Mouse (Mus musculus): ENCODE results near the gene Cep19. TPM values are rescaled to one million over a fixed set of nuclear protein-coding genes. Genes with fewer than 3 reads are reported as not detected.

The Cep19 gene
- polyA plus RNA-seq, 1 experiment: 11.3 TPM

DNA sequence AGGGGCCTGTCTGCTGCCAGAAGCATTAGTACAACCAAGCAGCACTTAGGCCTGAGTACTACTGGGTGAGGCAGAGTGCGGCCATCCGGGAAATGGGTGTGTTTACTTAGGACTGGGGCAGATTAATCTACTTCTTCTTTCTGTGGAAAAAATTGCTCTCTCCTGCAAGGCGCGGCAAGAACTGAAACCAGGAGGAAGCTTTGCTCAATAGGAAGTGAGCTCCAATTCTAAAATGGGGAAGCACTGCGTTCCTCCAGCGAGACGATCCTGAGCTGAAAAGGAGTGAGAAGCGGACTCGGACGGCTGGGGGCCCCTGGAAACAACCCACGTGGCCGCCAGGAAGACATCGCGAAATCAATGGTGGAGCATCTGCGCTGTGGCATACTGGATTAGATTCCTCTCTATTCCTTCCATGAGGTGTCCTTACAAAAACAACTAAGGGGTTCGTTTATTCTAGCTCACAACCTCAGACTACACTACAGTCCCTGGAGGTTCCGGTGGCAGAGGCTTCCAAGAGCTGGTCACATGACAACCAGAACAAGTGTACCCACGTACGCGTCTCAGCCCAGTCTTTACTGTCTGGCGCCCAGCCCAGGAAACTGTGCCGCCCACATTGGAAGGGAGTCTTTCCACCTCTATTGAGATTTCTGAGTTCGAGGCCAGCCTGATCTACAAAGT is 14.1 kb downstream of the Cep19 start:
- Histone ChIP-seq H3K4me1 (ENCODE audit: control insufficient read depth, insufficient read depth, low read length) (peaks cover 13% of the 10 kb centered on the region; the same call in 1 of the 2 replicates), H3K4me3 (replicated peaks; ENCODE audit: control insufficient read depth, low read depth, low read length) (peak overlapping the region; percentile 29), H3K27ac (ENCODE audit: control insufficient read depth, insufficient read depth, low read depth, low read length, poor library complexity) (peak overlapping the region; percentile 82)
- WGBS: under 1% methylated on average over 23 of the region's 23 CpGs
- TF ChIP-seq POLR2A (IDR thresholded peaks at IDR 0.05; ENCODE audit: borderline replicate concordance, control insufficient read depth, low read depth, low read length) (peak; percentile 9; the same call in 1 of the 2 replicates), CTCF (IDR thresholded peaks at IDR 0.05; ENCODE audit: control insufficient read depth, insufficient read depth, low read length) (no peak)

DNA sequence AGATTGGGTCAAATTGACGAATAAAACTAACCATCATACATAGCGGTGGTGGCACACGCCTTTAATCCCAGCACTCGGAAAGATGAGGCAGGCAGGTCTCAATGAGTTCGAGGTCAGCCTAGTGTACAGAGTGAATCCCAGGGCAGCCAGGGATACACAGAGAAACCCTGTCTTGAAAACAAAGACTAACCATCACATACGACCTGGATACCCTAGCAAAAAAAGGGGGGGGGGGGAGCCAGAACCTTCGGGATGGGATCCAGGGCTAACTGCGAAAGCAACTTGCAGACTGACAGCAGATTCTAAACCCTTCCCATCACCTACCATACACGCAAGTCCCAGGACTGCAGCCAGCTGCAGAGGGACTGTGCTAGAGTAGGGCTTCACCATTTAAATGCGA is 14.8 kb downstream of the Cep19 start:
- WGBS: 79% methylated on average over 10 of the region's 10 CpGs
- Histone ChIP-seq H3K4me1 (ENCODE audit: control insufficient read depth, insufficient read depth, low read length) (peaks cover 13% of the 10 kb centered on the region; the same call in 1 of the 2 replicates), H3K27ac (ENCODE audit: control insufficient read depth, insufficient read depth, low read depth, low read length, poor library complexity) (peak overlapping the region; percentile 64), H3K4me3 (replicated peaks; ENCODE audit: control insufficient read depth, low read depth, low read length) (no peak overlapping the region)
- TF ChIP-seq POLR2A (IDR thresholded peaks at IDR 0.05; ENCODE audit: borderline replicate concordance, control insufficient read depth, low read depth, low read length): no peak
- TF ChIP-seq CTCF (IDR thresholded peaks at IDR 0.05; ENCODE audit: control insufficient read depth, insufficient read depth, low read length): no peak

DNA sequence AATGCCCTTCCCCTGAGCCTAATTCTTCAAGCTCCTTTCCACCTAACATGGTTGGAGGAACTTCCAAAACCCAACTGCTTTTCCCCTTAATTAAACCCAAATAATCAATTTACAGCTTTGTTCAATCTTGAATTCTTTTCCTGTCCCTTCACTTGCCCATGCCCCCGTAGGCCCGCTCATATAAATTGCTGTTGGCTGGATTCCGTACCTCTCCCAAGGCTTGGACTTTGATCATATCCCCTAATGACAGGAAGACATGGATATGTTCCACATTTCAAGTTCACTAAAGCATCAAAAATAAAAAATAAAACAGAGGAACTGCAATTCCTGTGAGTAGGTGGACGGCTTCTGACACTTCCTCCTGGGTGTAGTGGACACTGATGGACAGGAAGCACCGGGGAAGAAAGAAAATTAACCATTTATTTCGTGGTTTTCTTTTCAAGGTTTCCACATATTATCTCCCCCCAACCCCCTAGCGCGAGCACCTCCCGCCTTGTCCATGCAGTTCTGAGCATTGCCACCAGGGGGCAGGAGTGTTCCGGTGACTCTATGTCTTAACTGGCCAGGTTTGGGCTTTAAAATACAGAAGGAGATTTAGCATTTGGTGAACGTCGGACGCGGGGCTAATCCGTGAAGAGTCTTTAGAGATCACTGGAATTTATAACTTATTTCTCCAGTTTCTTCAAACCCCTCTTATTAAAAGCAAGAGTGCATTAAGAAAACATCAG is 15.5 kb downstream of the Cep19 start:
- H3K27ac ChIP-seq (ENCODE audit: control insufficient read depth, insufficient read depth, low read depth, low read length, poor library complexity): no peak overlapping the region; the same call in 1 of the 2 replicates
- H3K4me3 ChIP-seq (replicated peaks; ENCODE audit: control insufficient read depth, low read depth, low read length): no peak overlapping the region
- WGBS: 17% methylated on average over 15 of the region's 15 CpGs
- peaks cover 13% of the 10 kb centered on the region; the same call in 1 of the 2 replicates for H3K4me1 ChIP-seq (ENCODE audit: control insufficient read depth, insufficient read depth, low read length)
- TF ChIP-seq CTCF (IDR thresholded peaks at IDR 0.05; ENCODE audit: control insufficient read depth, insufficient read depth, low read length) (peak; percentile 94), POLR2A (IDR thresholded peaks at IDR 0.05; ENCODE audit: borderline replicate concordance, control insufficient read depth, low read depth, low read length) (no peak)

DNA sequence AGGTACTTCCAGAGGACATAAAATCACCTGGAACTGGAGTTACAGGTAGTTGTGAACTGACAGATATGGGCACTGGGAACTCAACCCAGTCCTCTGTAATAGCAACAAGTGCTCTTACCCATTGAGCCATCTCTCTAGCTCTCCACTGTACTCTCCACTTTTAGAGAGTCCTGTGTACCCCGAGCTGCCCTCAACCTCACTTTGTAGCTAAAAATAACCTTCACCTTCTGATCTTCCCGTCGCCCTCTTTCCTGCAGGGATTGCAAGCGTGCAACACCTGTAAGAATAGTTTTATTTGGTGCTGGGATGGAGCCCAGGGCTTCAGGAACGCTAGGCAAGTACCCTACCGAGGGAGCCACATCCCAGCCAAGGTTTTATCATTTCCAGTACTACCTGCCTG is 16.2 kb downstream of the Cep19 start:
- peaks cover 13% of the 10 kb centered on the region; the same call in 1 of the 2 replicates for H3K4me1 ChIP-seq (ENCODE audit: control insufficient read depth, insufficient read depth, low read length)
- TF ChIP-seq CTCF (IDR thresholded peaks at IDR 0.05; ENCODE audit: control insufficient read depth, insufficient read depth, low read length) (no peak), POLR2A (IDR thresholded peaks at IDR 0.05; ENCODE audit: borderline replicate concordance, control insufficient read depth, low read depth, low read length) (no peak)
- 36% methylated on average over 6 of the region's 6 CpGs for WGBS
- no peak overlapping the region for H3K27ac ChIP-seq (ENCODE audit: control insufficient read depth, insufficient read depth, low read depth, low read length, poor library complexity)
- H3K4me3 ChIP-seq (replicated peaks; ENCODE audit: control insufficient read depth, low read depth, low read length): no peak overlapping the region

DNA sequence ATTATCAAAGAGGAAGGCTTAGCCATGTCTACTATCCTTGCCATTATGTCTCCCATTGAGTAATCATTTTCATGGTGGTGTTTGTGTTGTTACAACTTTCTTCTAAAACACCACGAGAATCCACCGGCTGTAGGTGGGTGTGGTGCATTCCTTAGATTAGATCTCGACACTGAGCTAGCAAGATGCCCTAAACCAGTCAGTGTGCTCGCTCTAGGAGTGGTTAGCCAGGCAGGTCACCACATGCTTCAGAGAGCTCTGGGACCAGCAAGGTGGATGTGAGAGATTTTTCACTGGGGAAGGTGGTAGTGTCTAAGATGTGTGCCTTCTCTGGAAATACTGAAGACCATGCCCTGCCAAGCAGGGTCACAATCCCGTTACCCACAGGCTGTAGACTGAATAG is 16.6 kb downstream of the Cep19 start:
- TF ChIP-seq POLR2A (IDR thresholded peaks at IDR 0.05; ENCODE audit: borderline replicate concordance, control insufficient read depth, low read depth, low read length): no peak
- TF ChIP-seq CTCF (IDR thresholded peaks at IDR 0.05; ENCODE audit: control insufficient read depth, insufficient read depth, low read length): no peak
- Histone ChIP-seq H3K27ac (ENCODE audit: control insufficient read depth, insufficient read depth, low read depth, low read length, poor library complexity) (no peak overlapping the region), H3K4me1 (ENCODE audit: control insufficient read depth, insufficient read depth, low read length) (peaks cover 13% of the 10 kb centered on the region; the same call in 1 of the 2 replicates), H3K4me3 (replicated peaks; ENCODE audit: control insufficient read depth, low read depth, low read length) (no peak overlapping the region)
- WGBS: 45% methylated on average over 5 of the region's 5 CpGs

DNA sequence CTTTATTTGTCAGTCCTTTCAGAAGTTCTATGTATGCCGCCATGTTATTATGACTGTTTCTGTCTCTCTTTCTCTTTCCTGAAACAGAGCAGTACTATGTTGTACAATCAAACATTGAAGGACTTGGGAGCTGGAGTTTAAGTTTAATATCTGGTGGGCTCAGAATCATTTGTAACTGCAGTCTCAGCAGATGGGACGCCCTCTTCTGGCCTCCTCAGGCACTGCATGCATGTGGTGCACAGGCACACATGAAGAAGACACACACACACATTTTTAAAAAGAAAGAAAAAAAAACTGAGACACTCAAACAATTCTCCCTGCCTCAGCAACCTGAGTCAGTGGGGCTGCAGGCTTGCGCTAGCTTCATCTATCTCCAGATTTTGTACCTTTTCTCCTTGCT is 20.9 kb downstream of the Cep19 start:
- TF ChIP-seq CTCF (IDR thresholded peaks at IDR 0.05; ENCODE audit: control insufficient read depth, insufficient read depth, low read length): no peak
- no peak for TF ChIP-seq POLR2A (IDR thresholded peaks at IDR 0.05; ENCODE audit: borderline replicate concordance, control insufficient read depth, low read depth, low read length)
- WGBS: 87% methylated on average over 3 of the region's 3 CpGs
- Histone ChIP-seq H3K4me3 (replicated peaks; ENCODE audit: control insufficient read depth, low read depth, low read length) (no peak overlapping the region), H3K27ac (ENCODE audit: control insufficient read depth, insufficient read depth, low read depth, low read length, poor library complexity) (no peak overlapping the region), H3K4me1 (ENCODE audit: control insufficient read depth, insufficient read depth, low read length) (peaks cover 6% of the 10 kb centered on the region; the same call in 1 of the 2 replicates)

DNA sequence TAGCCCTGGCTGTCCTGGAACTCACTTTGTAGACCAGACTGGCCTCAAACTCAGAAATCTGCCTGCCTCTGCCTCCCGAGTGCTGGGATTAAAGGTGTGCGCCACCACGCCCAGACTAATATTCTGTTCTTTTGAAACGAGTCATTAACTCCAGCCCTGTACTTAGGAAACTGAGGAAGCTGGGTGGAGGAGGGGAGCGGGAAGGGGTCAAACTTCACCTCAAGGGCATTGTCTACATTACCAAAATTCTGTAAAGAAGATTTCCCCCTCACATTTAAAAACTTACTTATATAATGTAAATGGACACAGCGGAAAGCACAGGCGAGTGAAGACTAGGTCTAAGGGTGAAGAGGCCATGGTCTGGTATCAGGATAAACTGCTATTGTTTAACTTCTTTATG is 24.4 kb downstream of the Cep19 start:
- 75% methylated on average over 7 of the region's 7 CpGs for WGBS
- H3K4me3 ChIP-seq (replicated peaks; ENCODE audit: control insufficient read depth, low read depth, low read length): no peak overlapping the region
- TF ChIP-seq CTCF (IDR thresholded peaks at IDR 0.05; ENCODE audit: control insufficient read depth, insufficient read depth, low read length) (no peak), POLR2A (IDR thresholded peaks at IDR 0.05; ENCODE audit: borderline replicate concordance, control insufficient read depth, low read depth, low read length) (no peak)
- H3K4me1 ChIP-seq (ENCODE audit: control insufficient read depth, insufficient read depth, low read length): peaks cover 3% of the 10 kb centered on the region
- no peak overlapping the region for H3K27ac ChIP-seq (ENCODE audit: control insufficient read depth, insufficient read depth, low read depth, low read length, poor library complexity)

All from bone marrow, adult 2 months (tissue).